Mouse (Mus musculus): ENCODE results near the gene Lpcat3.
A peak's percentile ranks its signal among the peaks of the same experiment; 100 is the strongest.

Lpcat3 gene

GRCm38 (mm10) chr6:124738511-124739023, 75.7 kb downstream of the Lpcat3 start, which contains the start of gene Ptpn6:
Gene Ptpn6 (minus strand): TSS chr6:124738714.
- DNase-seq (ENCODE audit: low spot score in 2 of 2) = peak in 1 of 2 experiments; percentile 14

- DNase-seq (ENCODE audit: low spot score in 2 of 2) = no peak
These were observed 76.5 kb downstream of the Lpcat3 start for GRCm38 (mm10) chr6:124739231-124739796.

- DNase-seq (ENCODE audit: low spot score in 2 of 2) = peak; percentile 54 to 56
These were observed 77.5 kb downstream of the Lpcat3 start for GRCm38 (mm10) chr6:124740211-124740887.

GRCm38 (mm10) chr6:124740888-124741761, 78.3 kb downstream of the Lpcat3 start, which contains the start of gene Grcc10:
Gene Grcc10 (minus strand): TSS chr6:124741374.
- DNase-seq (ENCODE audit: low spot score in 2 of 2) = peak; percentile 91 to 93

GRCm38 (mm10) chr6:124741842-124742241, 79.0 kb downstream of the Lpcat3 start:
- no peak for DNase-seq (ENCODE audit: low spot score in 2 of 2)

- no peak for DNase-seq (ENCODE audit: low spot score in 2 of 2)
These were observed 80.2 kb downstream of the Lpcat3 start for GRCm38 (mm10) chr6:124742839-124743514.

GRCm38 (mm10) chr6:124743647-124744046, 80.8 kb downstream of the Lpcat3 start:
- DNase-seq (ENCODE audit: low spot score in 2 of 2) = no peak

- DNase-seq (ENCODE audit: low spot score in 2 of 2) = peak in 1 of 2 experiments; percentile 47
These were observed 82.0 kb downstream of the Lpcat3 start for GRCm38 (mm10) chr6:124744755-124745321.

GRCm38 (mm10) chr6:124745490-124746295, 82.9 kb downstream of the Lpcat3 start:
- DNase-seq (ENCODE audit: low spot score in 2 of 2) = peak; percentile 90 to 94

- no peak for DNase-seq (ENCODE audit: low spot score in 2 of 2)
These were observed 83.4 kb downstream of the Lpcat3 start for GRCm38 (mm10) chr6:124746296-124746605.

- no peak for DNase-seq (ENCODE audit: low spot score in 2 of 2)
These were observed 84.1 kb downstream of the Lpcat3 start for GRCm38 (mm10) chr6:124746654-124747632.

- no peak for DNase-seq (ENCODE audit: low spot score in 2 of 2)
These were observed 87.6 kb downstream of the Lpcat3 start for GRCm38 (mm10) chr6:124750405-124750804.

GRCm38 (mm10) chr6:124753861-124754260, 91.0 kb downstream of the Lpcat3 start:
- DNase-seq (ENCODE audit: low spot score in 2 of 2) = no peak
